Mouse (Mus musculus): ENCODE data around the gene Wfdc15b.
A peak's percentile ranks its signal among the peaks of the same experiment; 100 is the strongest.
"Not testable (repeated sequence)": the region's sequence is repeated elsewhere in the genome, so short reads cannot be mapped to it uniquely, and the experiment has no call there.

The Wfdc15b gene

DNA sequence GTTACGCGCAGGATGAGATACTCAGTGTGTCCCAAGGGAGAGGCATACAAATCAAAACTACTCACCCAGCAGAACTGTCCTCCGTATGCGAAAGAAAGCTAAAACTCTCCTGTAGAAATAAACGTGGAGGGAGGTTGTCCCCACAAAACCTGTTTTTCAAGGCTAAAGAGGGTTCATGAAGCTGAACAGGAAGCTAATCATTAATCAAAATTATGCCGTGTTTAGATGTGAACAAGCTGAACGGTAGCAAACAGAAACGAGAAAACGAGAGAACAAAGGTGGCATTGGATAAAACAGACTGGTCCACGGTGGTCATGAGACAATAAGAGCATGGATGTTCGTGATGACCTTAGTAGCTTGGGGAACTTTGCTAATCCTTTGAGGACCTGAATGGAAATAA lies at the start of gene Wfdc15b:
Wfdc15b (minus strand) TSS at position 139 of the 400 bp plus-strand sequence.
- DNase-seq (ENCODE audit: low read depth, low spot score): no peak

DNA sequence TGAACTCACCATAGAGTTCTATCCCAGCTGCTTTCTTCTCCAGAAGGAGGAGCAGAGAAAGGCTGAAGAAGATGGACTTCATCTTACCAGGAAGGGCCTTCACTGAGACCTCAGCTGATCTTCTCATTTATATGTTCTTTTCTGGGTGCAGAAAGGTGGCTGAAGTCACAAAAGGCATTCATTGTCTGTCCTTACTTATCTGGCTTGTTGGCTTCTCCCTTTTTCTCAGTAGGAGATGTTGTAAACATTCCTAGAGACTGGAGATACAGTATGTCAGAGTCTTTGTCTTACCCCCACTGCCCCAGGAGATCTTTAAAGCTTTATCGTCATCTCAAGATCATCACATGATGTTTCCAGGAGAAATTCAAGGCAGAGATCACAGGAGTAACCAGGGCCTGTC lies 35.1 kb upstream of the Wfdc15b start, which contains the start of gene Svs3b:
Svs3b (minus strand) TSS at position 101 of the 400 bp plus-strand sequence.
- not testable (repeated sequence) for DNase-seq (ENCODE audit: low read depth, low spot score)

- DNase-seq (ENCODE audit: low read depth, low spot score): no peak
Observed at GRCm38 (mm10) chr2:164238366-164238765, 16.9 kb upstream of the Wfdc15b start, which contains the start of gene Svs2. Gene Svs2 (minus strand): TSS chr2:164238466.

- no peak for DNase-seq (ENCODE audit: low read depth, low spot score)
Observed at GRCm38 (mm10) chr2:164232671-164233070, 11.2 kb upstream of the Wfdc15b start.

DNA sequence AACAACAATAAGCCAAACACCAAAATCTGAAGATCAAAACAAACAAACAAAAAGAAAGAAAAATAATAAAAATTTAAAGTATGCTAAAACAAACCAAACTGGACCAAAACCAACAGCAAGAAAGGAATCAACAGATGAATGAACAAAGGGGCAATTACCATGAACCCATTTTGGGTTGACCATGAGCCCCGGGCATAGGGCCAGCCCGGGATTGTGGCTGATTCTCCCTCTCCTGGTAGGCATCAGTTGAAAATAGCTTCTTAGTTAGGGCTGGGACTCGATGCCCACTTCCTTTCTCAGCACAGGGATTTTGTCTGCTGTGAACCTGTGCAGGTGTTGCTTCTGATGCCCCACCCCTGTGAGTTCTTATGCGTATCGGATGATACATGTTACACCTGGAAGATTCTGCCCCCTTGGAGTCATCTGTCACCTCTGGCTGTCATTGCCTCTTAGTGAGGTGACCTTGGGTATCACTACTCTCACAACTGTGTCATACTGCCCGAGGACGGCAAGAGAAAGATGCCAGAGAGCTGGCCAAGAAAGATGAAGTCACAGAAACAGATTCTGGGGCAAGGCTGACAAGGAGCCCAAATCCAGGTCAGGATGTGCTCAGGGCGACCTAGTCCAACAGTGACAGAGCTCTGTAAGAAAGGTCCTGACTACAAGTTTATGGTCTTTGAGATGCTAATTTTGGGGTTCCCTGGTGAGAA lies 7.1 kb upstream of the Wfdc15b start:
- no peak for DNase-seq (ENCODE audit: low read depth, low spot score)

DNA sequence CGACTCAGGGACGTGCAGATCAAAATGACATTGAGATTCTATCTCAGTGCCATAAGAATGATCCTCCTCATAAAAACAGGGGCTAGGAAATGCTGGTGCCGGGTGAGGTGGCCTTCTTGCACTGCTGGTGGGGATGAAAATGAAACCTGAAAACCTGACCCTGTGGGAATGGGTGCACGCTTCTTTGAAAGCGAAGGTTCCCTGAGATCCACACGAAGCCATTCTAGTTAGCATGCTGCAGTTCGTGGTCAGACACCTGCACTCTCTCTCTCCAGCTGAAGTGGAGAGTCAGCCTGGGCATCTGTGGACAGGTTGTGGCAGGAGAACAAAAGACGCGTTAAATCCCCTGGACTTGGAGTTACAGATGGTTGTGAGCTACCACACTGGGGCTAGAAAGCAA lies 2.2 kb downstream of the Wfdc15b start:
- DNase-seq (ENCODE audit: low read depth, low spot score): no peak

DNA sequence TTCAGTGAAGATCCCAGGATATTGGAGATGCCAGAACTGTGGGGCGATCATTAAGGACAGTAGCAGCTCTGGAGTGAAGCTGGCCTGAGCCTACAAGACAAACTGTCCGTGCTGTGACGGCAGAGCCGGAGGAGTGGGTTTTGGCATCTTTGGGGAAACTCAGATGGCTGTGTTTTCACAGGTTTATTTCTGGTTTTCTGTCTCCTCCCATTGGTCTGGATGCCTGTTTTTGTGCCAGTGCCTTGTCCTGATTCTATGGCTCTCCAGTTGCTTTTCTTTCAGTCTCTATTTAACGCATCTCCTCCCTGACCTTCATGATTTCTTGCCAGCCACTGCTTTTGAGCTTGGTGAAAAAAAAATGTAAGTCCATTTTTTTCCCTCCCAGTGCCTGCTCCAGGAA lies 8.7 kb downstream of the Wfdc15b start:
- no peak for DNase-seq (ENCODE audit: low read depth, low spot score)

- DNase-seq (ENCODE audit: low read depth, low spot score): peak; percentile 34
Observed at GRCm38 (mm10) chr2:164210892-164211291, 10.6 kb downstream of the Wfdc15b start.

- DNase-seq (ENCODE audit: low read depth, low spot score): no peak
Observed at GRCm38 (mm10) chr2:164206676-164207075, 14.8 kb downstream of the Wfdc15b start.

- not testable (repeated sequence) for DNase-seq (ENCODE audit: low read depth, low spot score)
Observed at GRCm38 (mm10) chr2:164206011-164206410, 15.4 kb downstream of the Wfdc15b start.

GRCm38 (mm10) chr2:164199626-164200327 lies 21.7 kb downstream of the Wfdc15b start, which contains the start of gene Wfdc15a:
Gene Wfdc15a (minus strand): TSS chr2:164200130.
- no peak for DNase-seq (ENCODE audit: low read depth, low spot score)

DNA sequence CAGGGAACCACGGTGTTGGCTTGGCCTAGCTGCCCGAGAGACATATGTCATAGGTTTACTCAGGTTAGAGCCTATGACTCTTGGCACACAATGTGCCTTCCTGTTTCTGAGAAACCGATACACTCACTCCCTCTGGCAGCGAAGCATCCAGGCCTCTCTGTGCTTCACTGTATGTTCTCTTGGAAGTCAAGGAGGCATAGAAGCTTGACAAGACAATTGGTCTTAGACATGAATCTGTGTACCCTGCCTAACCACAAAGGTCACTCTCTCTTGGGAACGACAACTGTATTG lies 24.8 kb downstream of the Wfdc15b start:
- DNase-seq (ENCODE audit: low read depth, low spot score): no peak

DNA sequence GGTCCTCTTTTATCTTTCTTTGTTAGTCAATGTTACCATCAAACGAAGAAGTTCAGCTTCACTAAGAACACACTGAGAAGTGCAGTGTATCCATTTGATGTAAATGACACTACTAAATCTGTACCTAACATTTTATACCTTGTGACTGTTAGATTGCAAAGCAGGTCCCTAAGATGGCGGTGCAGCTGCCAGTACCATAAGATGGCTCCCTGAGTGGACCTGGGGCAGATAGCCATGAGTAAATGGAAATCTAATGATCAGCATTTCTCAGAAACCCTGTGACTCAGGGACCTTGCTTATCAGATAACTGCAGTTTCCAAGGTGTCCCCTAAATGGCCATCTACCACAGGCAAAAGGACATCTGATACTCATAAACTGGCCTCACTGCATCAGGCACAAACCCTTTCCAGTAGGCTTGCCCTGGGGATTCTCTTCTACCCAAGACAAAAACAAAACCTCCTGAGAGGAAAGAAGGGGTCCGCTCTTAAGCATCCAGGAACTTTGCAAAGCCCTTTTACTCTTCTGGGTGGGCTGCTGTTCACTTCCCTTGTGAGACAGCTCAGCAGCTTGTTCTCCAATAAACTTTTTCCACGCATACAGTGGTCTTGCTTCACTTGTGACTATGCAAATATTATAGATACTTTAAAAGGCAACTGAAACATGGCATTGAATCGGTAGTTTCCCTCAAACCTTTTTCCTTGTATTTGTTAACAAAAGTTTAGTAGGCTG lies 25.3 kb downstream of the Wfdc15b start:
- DNase-seq (ENCODE audit: low read depth, low spot score): no peak

- DNase-seq (ENCODE audit: low read depth, low spot score): no peak
Observed at GRCm38 (mm10) chr2:164194959-164195630, 26.4 kb downstream of the Wfdc15b start.

DNA sequence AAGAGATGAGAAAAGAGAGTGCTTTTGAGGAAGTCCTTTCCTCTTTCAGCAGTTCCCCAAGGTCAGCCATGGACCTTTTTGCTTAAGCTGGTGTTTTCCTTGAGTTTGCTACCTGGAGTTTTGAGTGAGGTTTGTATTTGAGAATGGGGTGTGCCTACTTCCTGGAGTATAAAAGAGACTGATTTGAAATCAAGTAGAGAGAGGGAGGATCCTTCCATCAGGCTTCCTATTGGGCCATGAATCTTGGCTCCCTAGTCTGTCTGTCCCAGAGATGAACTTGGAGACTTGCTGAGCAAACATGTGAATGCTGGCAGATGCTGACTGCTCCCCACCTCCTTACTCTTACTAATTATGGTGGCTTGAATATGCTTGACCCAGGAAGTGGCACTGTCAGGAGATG lies 29.2 kb downstream of the Wfdc15b start:
- no peak for DNase-seq (ENCODE audit: low read depth, low spot score)

DNA sequence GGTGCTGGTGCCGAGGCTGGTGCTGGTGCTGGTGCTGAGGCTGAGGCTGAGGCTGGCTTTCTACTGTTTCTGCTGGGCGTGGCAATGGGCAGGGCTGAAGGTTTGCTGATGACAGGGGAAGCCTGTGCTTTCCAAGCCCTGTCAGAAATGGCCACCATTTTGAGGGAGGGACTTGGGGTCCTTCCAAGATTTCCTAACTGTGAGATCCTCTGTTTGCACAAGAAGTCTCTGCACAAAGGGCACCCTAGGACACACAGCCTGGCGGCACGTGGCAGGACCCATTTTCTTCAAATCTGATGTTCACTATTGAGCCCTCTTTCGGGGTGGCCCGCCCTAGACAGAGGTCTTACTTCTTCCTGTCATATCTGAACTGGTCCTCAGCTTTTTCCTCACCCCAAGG lies 30.9 kb downstream of the Wfdc15b start, which contains the start of gene Wfdc12:
Wfdc12 (minus strand) TSS at position 33 of the 400 bp plus-strand sequence.
- DNase-seq (ENCODE audit: low read depth, low spot score): no peak

- peak; percentile 30 for DNase-seq (ENCODE audit: low read depth, low spot score)
Observed at GRCm38 (mm10) chr2:164188722-164189121, 32.7 kb downstream of the Wfdc15b start.

GRCm38 (mm10) chr2:164184145-164184719 lies 37.2 kb downstream of the Wfdc15b start:
- peak; percentile 27 for DNase-seq (ENCODE audit: low read depth, low spot score)

DNA sequence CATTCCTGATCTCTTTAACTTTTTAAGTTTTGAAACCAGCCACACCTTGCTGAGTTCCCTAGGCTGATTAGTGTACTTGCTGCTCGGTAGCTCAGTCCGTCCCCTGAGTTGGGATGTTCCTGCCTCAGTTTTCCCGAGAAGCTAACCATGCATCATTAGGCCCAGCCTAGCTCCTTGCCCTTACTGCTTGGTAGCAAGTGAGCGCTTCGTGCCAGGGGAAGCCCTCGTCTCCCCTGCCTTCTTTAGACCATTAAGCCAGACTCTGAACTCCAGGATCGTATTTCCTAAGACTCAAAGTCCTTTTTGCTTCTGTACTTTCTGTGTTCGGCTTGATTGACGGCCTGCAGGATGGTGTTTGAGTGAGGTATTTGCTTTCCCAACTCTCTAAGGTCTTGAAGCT lies 38.1 kb downstream of the Wfdc15b start:
- DNase-seq (ENCODE audit: low read depth, low spot score): no peak

DNA sequence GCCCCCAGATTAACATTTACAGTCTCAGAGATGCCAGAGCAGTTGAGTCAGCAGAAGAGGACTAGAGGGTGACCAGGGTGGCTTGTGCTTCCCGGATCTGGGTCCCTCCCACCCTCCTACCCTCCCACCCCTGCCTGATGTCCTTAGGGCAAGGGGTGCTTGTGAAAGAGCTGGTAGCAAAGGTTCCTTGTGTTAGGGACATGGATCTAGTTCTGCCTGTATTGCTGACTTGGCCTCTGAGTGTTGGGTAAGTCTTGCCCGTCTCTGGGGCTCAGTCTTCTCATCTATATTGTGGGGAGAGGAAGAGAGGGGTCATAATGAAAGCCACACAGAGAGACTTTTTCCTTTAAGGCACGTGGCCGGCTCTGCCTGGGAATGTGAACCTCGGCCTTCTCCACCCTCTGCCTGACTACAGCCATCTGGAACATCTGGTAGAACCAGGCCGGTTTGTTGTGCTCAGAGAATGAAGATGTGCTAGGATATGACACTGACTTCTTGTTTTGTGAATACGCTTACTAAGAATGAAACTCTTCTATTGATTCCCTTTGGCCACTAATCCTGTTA lies 38.7 kb downstream of the Wfdc15b start, which contains the start of gene Wfdc5:
Wfdc5 (minus strand) TSS at position 51 of the 564 bp plus-strand sequence.
- DNase-seq (ENCODE audit: low read depth, low spot score): no peak

GRCm38 (mm10) chr2:164180770-164181169 lies 40.7 kb downstream of the Wfdc15b start:
- no peak for DNase-seq (ENCODE audit: low read depth, low spot score)
